Mouse (Mus musculus): ENCODE measurements at regions not wholly inside any gene's neighbourhood (a gene's known extent, or its start where the extent isn't known, plus 50 kb on each side); places are given as distances from the start of the nearest gene placed in this dataset.

- TF ChIP-seq CTCF (conservative IDR thresholded peaks at IDR 0.05 in 1 of 2, IDR thresholded peaks at IDR 0.05 in 1 of 2; ENCODE audit: low read depth in 2 of 2, low read length in 2 of 2) (no peak), POLR2AphosphoS2 (IDR thresholded peaks at IDR 0.05; ENCODE audit: low read depth, low read length) (no peak), ZNF384 (IDR thresholded peaks at IDR 0.05; ENCODE audit: low read depth, low read length) (no peak)
Measured at GRCm38 (mm10) chr7:70168080-70168479, 198.5 kb downstream of the Nr2f2 start.

Data from CH12.LX (cell line).